Mouse (Mus musculus): Measurements from ENCODE around the gene Vmn1r211. TPM values are rescaled to one million over a fixed set of nuclear protein-coding genes. Genes with fewer than 3 reads are reported as not detected.
"Not testable (repeated sequence)": the region's sequence is repeated elsewhere in the genome, so short reads cannot be mapped to it uniquely, and the experiment has no call there.

Vmn1r211 gene
- total RNA-seq (2022) = not detected

DNA sequence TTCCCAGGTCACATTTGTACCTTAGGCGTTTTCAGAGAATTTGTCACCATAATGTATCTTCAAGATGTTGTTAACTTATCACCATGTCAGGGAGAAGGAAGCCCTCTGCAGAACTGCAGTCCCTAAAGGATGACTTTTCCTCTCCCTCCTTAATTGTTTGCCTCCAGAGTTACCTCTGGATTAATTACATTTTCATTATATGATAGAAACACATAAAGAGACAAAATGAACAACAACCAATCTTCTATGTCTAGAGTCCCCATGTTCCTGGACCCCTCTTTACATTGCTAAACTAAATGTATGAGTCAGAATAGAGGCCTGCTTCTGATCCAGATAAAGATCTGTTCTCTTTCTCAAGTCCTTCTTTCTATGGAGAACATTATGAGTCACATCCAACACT lies at the start of gene Vmn1r211:
Gene Vmn1r211, minus strand, starts transcription at position 101 of the 400 bp plus-strand sequence.
- no peak for DNase-seq (ENCODE audit: low spot score)

- no peak for DNase-seq (ENCODE audit: low spot score)
Measured at GRCm38 (mm10) chr13:22884105-22884504, 26.7 kb upstream of the Vmn1r211 start, which contains the start of gene Vmn1r212. Gene Vmn1r212 (minus strand): TSS chr13:22884205.

GRCm38 (mm10) chr13:22879257-22879656 lies 21.9 kb upstream of the Vmn1r211 start:
- DNase-seq (ENCODE audit: low spot score) = no peak

DNA sequence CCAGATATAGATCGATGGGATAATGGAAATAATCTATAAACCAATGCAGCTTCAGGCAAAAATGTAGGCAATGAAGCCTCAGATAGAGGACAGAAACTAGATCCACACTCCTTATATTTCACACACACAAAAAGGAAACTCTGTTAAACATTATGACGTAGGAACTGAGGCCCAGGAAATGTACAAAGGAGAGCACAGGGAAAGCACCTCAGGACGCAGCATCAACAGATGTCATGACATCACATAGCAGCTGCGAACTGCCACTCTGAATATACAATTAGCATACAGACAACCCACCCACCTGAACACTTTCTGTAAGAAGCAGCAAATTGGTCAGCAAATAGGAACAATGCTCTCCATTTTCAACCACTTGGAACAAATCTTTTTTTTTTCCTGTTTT lies 2.6 kb downstream of the Vmn1r211 start:
- DNase-seq (ENCODE audit: low spot score) = no peak

- no peak for DNase-seq (ENCODE audit: low spot score)
Measured at GRCm38 (mm10) chr13:22846798-22847197, 10.6 kb downstream of the Vmn1r211 start.

DNA sequence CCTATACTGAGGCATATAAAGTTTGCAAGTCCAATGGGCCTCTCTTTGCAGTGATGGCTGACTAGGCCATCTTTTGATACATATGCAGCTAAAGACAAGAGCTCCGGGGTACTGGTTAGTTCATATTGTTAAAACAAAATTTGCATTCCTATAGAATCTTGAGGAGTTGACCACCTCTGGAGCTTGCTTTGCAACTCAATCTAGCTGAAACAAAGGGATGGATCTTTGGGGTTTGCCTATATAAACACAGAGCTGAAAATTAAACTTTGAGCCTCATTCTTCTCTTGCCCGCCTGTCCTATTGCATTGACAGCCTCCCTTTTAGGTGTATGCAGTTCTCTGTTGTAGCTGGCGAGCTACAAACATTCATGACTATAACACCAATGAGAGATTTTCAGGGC lies 13.1 kb downstream of the Vmn1r211 start:
- DNase-seq (ENCODE audit: low spot score) = not testable (repeated sequence)

GRCm38 (mm10) chr13:22831248-22831647 lies 26.1 kb downstream of the Vmn1r211 start, which contains the start of gene Vmn1r210:
Gene Vmn1r210 (minus strand): TSS chr13:22831348.
- no peak for DNase-seq (ENCODE audit: low spot score)

GRCm38 (mm10) chr13:22829395-22829794 lies 28.0 kb downstream of the Vmn1r211 start:
- DNase-seq (ENCODE audit: low spot score) = not testable (repeated sequence)

DNA sequence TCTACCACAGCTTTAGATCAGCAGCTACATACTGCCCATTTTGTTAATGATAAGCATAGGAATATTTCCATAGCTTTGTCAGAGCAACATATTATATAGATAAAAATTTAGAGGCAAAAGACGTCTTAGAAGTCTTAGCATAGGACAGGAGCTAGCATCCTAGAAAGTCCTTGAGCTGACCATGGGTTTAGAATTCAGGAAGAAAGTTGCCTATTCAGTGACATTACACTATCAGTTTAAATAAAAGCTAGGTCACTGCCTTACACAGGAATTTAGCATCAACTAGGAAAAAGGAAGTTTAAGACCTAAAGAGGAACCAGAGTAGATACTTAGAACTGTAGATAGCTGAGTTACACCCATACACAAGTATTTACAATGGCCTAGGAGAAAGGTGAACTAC lies 35.8 kb downstream of the Vmn1r211 start:
- not testable (repeated sequence) for DNase-seq (ENCODE audit: low spot score)

DNA sequence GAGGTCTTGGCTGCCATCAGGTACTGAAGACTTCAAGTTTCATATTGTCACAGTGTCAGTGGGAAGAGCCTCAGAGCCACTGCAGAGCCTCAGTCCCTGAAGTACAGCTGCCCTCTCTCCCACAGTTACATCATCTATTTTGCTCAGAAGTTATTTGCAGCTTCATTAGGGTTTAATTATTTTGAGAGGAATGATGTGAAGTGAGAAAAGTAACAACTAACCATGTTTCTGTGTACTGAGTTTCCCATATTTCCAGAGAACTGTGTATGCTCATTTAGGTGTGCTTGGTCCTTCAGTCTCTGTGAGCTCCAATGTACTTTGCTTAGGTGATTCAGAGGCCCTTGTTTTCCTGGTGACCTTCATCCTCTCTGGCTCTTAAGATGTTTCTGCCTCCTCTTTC lies 47.8 kb downstream of the Vmn1r211 start, which contains the start of gene Vmn1r209:
Gene Vmn1r209, minus strand, starts transcription at position 101 of the 400 bp plus-strand sequence.
- not testable (repeated sequence) for DNase-seq (ENCODE audit: low spot score)

Other genes with a start within 250 kb of the Vmn1r211 start
- not detected for gene Vmn1r206, start 233.3 kb downstream of the Vmn1r211 start, total RNA-seq (2022)
- gene Vmn1r207-ps, start 127.9 kb downstream of the Vmn1r211 start, total RNA-seq (2022) = not detected
- not detected for gene Vmn1r208, start 80.2 kb downstream of the Vmn1r211 start, total RNA-seq (2022)
- not detected for gene Vmn1r209, start 47.9 kb downstream of the Vmn1r211 start, total RNA-seq (2022)
- gene Vmn1r210, start 26.2 kb downstream of the Vmn1r211 start, total RNA-seq (2022) = not detected
- not detected for gene Vmn1r212, start 26.6 kb upstream of the Vmn1r211 start, total RNA-seq (2022)
- gene Vmn1r213, start 150.1 kb upstream of the Vmn1r211 start, total RNA-seq (2022) = not detected
- not detected for gene Vmn1r214, start 172.9 kb upstream of the Vmn1r211 start, total RNA-seq (2022)
- gene Vmn1r215, start 210.5 kb upstream of the Vmn1r211 start, total RNA-seq (2022) = not detected